Mouse (Mus musculus): Measurements from ENCODE around the gene Rnase9.

GRCm38 (mm10) chr14:51090077-51090781, 48.6 kb upstream of the Rnase9 start:
- TF ChIP-seq CTCF (IDR thresholded peaks at IDR 0.05; ENCODE audit: low read depth) (no peak), EP300 (IDR thresholded peaks at IDR 0.05; ENCODE audit: low read depth) (no peak)

Measured in liver, postnatal 0 days (tissue).